Mouse (Mus musculus): ENCODE results near the gene Ndel1.

DNA sequence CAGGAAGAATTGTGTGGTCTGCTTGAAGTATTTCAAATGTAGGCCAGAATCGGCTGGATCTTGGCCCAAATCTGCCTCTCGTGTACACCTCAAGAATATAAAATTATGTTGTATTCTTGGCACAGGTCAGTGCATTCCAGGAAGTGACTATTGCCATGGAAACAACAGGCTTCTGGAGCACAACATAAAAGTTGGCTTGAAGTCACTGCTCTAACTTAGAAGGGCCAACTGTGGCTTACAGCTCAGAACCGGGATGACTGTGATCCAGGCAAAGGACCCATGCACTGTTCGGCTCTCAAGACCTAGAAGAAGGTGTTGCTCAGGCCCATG lies 34.8 kb upstream of the Ndel1 start:
- TF ChIP-seq CTCF (IDR thresholded peaks at IDR 0.05; ENCODE audit: insufficient read depth, low read length) (no peak), POLR2A (IDR thresholded peaks at IDR 0.05; ENCODE audit: borderline replicate concordance, extremely low read depth, low read depth, low read length) (no peak)

Measured in lung, adult 2 months (tissue).